Mouse (Mus musculus) MEL (cell line): ENCODE measurements around the gene Dhcr7. TPM values are rescaled to one million over a fixed set of nuclear protein-coding genes. Genes with fewer than 3 reads are reported as not detected.

Experiments
- DNase-seq: peaks from one replicate; pipeline ENCODE4 v3.0.0; 2011; ENCODE audit warnings: low read depth, low spot score
- H3K27ac ChIP-seq: 2 replicates; pipeline ENCODE4 v1.5.1; 2012; ENCODE audit warnings: low read depth, mild to moderate bottlenecking, control low read depth, low read length, moderate library complexity; ENCODE audit not compliant: control insufficient read depth
- H3K27me3 ChIP-seq, 2 experiments: fragments of 150-350 bp in 1 of 2; sonication (generic) in 1 of 2; 2 replicates each; pipeline ENCODE4 v1.6.1; 2012; ENCODE audit warnings: low read length in 2 of 2, mild to moderate bottlenecking in 2 of 2, improper control_type of control experiment in 1 of 2, moderate library complexity in 1 of 2; ENCODE audit not compliant: insufficient read depth in 2 of 2, control insufficient read depth in 1 of 2
- H3K36me3 ChIP-seq, 2 experiments: 2 replicates each; pipeline ENCODE4 v1.6.1; 2012 to 2014; ENCODE audit warnings: low read length in 2 of 2, improper control_type of control experiment in 1 of 2, inconsistent platforms in 1 of 2, mild to moderate bottlenecking in 1 of 2; ENCODE audit not compliant: insufficient read depth in 2 of 2, control insufficient read depth in 1 of 2
- H3K4me1 ChIP-seq, 2 experiments: fragments of 150-350 bp in 1 of 2; sonication (generic) in 1 of 2; 2 replicates each; pipeline ENCODE4 v1.6.1; 2012; ENCODE audit warnings: low read length in 2 of 2, improper control_type of control experiment in 1 of 2, mild to moderate bottlenecking in 1 of 2; ENCODE audit not compliant: insufficient read depth in 2 of 2, control insufficient read depth in 1 of 2
- H3K4me3 ChIP-seq, 2 experiments: fragments of 150-350 bp in 1 of 2; sonication (generic) in 1 of 2; 2 replicates each; pipeline ENCODE4 v1.5.1; 2012; ENCODE audit warnings: low read depth in 2 of 2, low read length in 2 of 2, mild to moderate bottlenecking in 2 of 2, moderate library complexity in 2 of 2, control low read depth in 1 of 2, improper control_type of control experiment in 1 of 2; ENCODE audit not compliant: control insufficient read depth in 1 of 2, insufficient read depth in 1 of 2
- H3K79me2 ChIP-seq: 2 replicates; pipeline ENCODE4 v1.6.1; 2012; ENCODE audit warnings: mild to moderate bottlenecking, low read length, moderate library complexity; ENCODE audit not compliant: control insufficient read depth, poor library complexity, insufficient read depth
- H3K9ac ChIP-seq: 2 replicates; pipeline ENCODE4 v1.6.1; 2012; ENCODE audit warnings: low read depth, mild to moderate bottlenecking, control low read depth, low read length, moderate library complexity; ENCODE audit not compliant: control insufficient read depth, poor library complexity, severe bottlenecking
- H3K9me3 ChIP-seq: fragments of 150-350 bp; sonication (generic); replicated peaks from 2 replicates; pipeline ENCODE4 v1.6.1; 2012; ENCODE audit warnings: mild to moderate bottlenecking, low read length, improper control_type of control experiment, moderate library complexity; ENCODE audit not compliant: insufficient read depth
- BHLHE40 ChIP-seq: IDR thresholded peaks from 2 replicates; pipeline ENCODE4 v1.6.1; 2012; ENCODE audit warnings: low read depth, mild to moderate bottlenecking, inconsistent platforms, low read length, improper control_type of control experiment, borderline replicate concordance
- CHD2 ChIP-seq: IDR thresholded peaks from 2 replicates; pipeline ENCODE4 v1.6.1; 2011; ENCODE audit warnings: low read length, improper control_type of control experiment
- CTCF ChIP-seq, 3 experiments: IDR thresholded peaks in 2 of 3; conservative IDR thresholded peaks in 1 of 3; 2 replicates each; pipeline ENCODE4 v1.5.1; 2011 to 2012; ENCODE audit warnings: low read length in 3 of 3, low read depth in 2 of 3, mild to moderate bottlenecking in 2 of 3, improper control_type of control experiment in 1 of 3, inconsistent platforms in 1 of 3, mixed read lengths in 1 of 3, moderate library complexity in 1 of 3; ENCODE audit not compliant: control insufficient read depth in 1 of 3, insufficient read depth in 1 of 3, poor library complexity in 1 of 3, severe bottlenecking in 1 of 3
- E2F4 ChIP-seq: IDR thresholded peaks from 2 replicates; pipeline ENCODE4 v1.6.1; 2011; ENCODE audit warnings: low read depth, low read length, improper control_type of control experiment, borderline replicate concordance
- ELF1 ChIP-seq: IDR thresholded peaks from 2 replicates; pipeline ENCODE4 v1.6.1; 2014; ENCODE audit warnings: low read depth, mild to moderate bottlenecking, inconsistent platforms, low read length, improper control_type of control experiment, moderate library complexity
- EP300 ChIP-seq, 2 experiments: IDR thresholded peaks; 2 replicates each; pipeline ENCODE4 v1.6.1; 2011; ENCODE audit warnings: improper control_type of control experiment in 2 of 2, low read length in 2 of 2, low read depth in 1 of 2, mild to moderate bottlenecking in 1 of 2
- ETS1 ChIP-seq: IDR thresholded peaks from 2 replicates; pipeline ENCODE4 v1.6.1; 2012; ENCODE audit warnings: low read depth, mild to moderate bottlenecking, inconsistent platforms, low read length, improper control_type of control experiment, moderate library complexity
- GABPA ChIP-seq: IDR thresholded peaks from 2 replicates; pipeline ENCODE4 v1.6.1; 2012; ENCODE audit warnings: low read depth, mild to moderate bottlenecking, inconsistent platforms, low read length, improper control_type of control experiment, moderate library complexity
- HCFC1 ChIP-seq: IDR thresholded peaks from 2 replicates; pipeline ENCODE4 v1.6.1; 2012; ENCODE audit warnings: low read depth, mild to moderate bottlenecking, inconsistent platforms, low read length, improper control_type of control experiment, moderate library complexity
- KAT2A ChIP-seq: conservative IDR thresholded peaks from 2 replicates; pipeline ENCODE4 v1.6.1; 2012; ENCODE audit warnings: low read depth, low read length, improper control_type of control experiment, inconsistent platforms
- MAZ ChIP-seq: IDR thresholded peaks from 2 replicates; pipeline ENCODE4 v1.6.1; 2012; ENCODE audit warnings: low read depth, mild to moderate bottlenecking, inconsistent platforms, low read length, improper control_type of control experiment
- MXI1 ChIP-seq: IDR thresholded peaks from 2 replicates; pipeline ENCODE4 v1.6.1; 2011; ENCODE audit warnings: mild to moderate bottlenecking, low read depth, low read length, improper control_type of control experiment
- MYB ChIP-seq: IDR thresholded peaks from 2 replicates; pipeline ENCODE4 v1.6.1; 2011; ENCODE audit warnings: mild to moderate bottlenecking, low read depth, low read length, improper control_type of control experiment
- MYC ChIP-seq: IDR thresholded peaks from 2 replicates; pipeline ENCODE4 v1.6.1; 2011; ENCODE audit warnings: low read depth, mild to moderate bottlenecking, low read length, improper control_type of control experiment, moderate library complexity
- NELFE ChIP-seq: IDR thresholded peaks from 2 replicates; pipeline ENCODE4 v1.6.1; 2011; ENCODE audit warnings: low read depth, low read length, improper control_type of control experiment
- NRF1 ChIP-seq: IDR thresholded peaks from 2 replicates; pipeline ENCODE4 v1.6.1; 2014; ENCODE audit warnings: low read depth, mild to moderate bottlenecking, inconsistent platforms, low read length, improper control_type of control experiment, moderate library complexity; ENCODE audit not compliant: poor library complexity, insufficient read depth, severe bottlenecking
- POLR2A ChIP-seq, 2 experiments: IDR thresholded peaks; 2 replicates each; pipeline ENCODE4 v1.6.1; 2011 to 2012; ENCODE audit warnings: low read length in 2 of 2, mild to moderate bottlenecking in 2 of 2, control low read depth in 1 of 2, improper control_type of control experiment in 1 of 2, low read depth in 1 of 2, moderate library complexity in 1 of 2; ENCODE audit not compliant: control insufficient read depth in 1 of 2, insufficient read depth in 1 of 2, poor library complexity in 1 of 2
- POLR2AphosphoS5 ChIP-seq: IDR thresholded peaks from 2 replicates; pipeline ENCODE4 v1.6.1; 2012; ENCODE audit warnings: low read depth, borderline replicate concordance, mild to moderate bottlenecking, inconsistent platforms, low read length, moderate library complexity, mixed read lengths
- RAD21 ChIP-seq: IDR thresholded peaks from 2 replicates; pipeline ENCODE4 v1.6.1; 2011; ENCODE audit warnings: mild to moderate bottlenecking, low read depth, low read length, improper control_type of control experiment
- SIN3A ChIP-seq: IDR thresholded peaks from 2 replicates; pipeline ENCODE4 v1.6.1; 2012; ENCODE audit warnings: low read length, improper control_type of control experiment, inconsistent platforms
- SMC3 ChIP-seq: IDR thresholded peaks from 2 replicates; pipeline ENCODE4 v1.6.1; 2011; ENCODE audit warnings: low read depth, low read length, improper control_type of control experiment
- TAL1 ChIP-seq: IDR thresholded peaks from 2 replicates; pipeline ENCODE4 v1.6.1; 2012; ENCODE audit warnings: mild to moderate bottlenecking, inconsistent platforms, low read length, moderate library complexity, mixed read lengths
- TCF12 ChIP-seq: IDR thresholded peaks from 2 replicates; pipeline ENCODE4 v1.6.1; 2014; ENCODE audit warnings: low read depth, mild to moderate bottlenecking, inconsistent platforms, low read length, improper control_type of control experiment, moderate library complexity
- USF1 ChIP-seq: IDR thresholded peaks from 2 replicates; pipeline ENCODE4 v1.6.1; 2014; ENCODE audit warnings: low read depth, mild to moderate bottlenecking, inconsistent platforms, low read length, improper control_type of control experiment, moderate library complexity
- USF2 ChIP-seq, 2 experiments: IDR thresholded peaks; 2 replicates each; pipeline ENCODE4 v1.6.1; 2011 to 2012; ENCODE audit warnings: improper control_type of control experiment in 2 of 2, low read length in 2 of 2, borderline replicate concordance in 1 of 2, inconsistent platforms in 1 of 2, low read depth in 1 of 2, mild to moderate bottlenecking in 1 of 2; ENCODE audit not compliant: insufficient read depth in 1 of 2
- ZKSCAN1 ChIP-seq: IDR thresholded peaks from 2 replicates; pipeline ENCODE4 v1.6.1; 2012; ENCODE audit warnings: low read depth, mild to moderate bottlenecking, inconsistent platforms, low read length, improper control_type of control experiment, moderate library complexity
- ZNF384 ChIP-seq: IDR thresholded peaks from 2 replicates; pipeline ENCODE4 v1.6.1; 2012; ENCODE audit warnings: low read depth, mild to moderate bottlenecking, inconsistent platforms, low read length, improper control_type of control experiment
- polyA plus RNA-seq, 2 experiments: library from polyadenylated mRNA; stranded (reverse) in 1 of 2; unstranded in 1 of 2; fragments of >175 nt in 1 of 2; fragments of >200 nt in 1 of 2; gene quantifications; 2 replicates each; pipeline versions ENCODE4 v1.2.1 to v1.2.4; 2012; ENCODE audit warnings: low replicate concordance in 2 of 2, low read depth in 1 of 2; ENCODE audit not compliant: insufficient read length in 2 of 2, insufficient read depth in 1 of 2, missing spikeins in 1 of 2
- total RNA-seq: library from RNA; depleted of rRNA; stranded (reverse); fragments of 300-350 nt; gene quantifications from 2 replicates; pipeline ENCODE4 v1.2.3, GENCODE M21; 2012

Dhcr7 gene
- total and polyA plus RNA-seq, 3 experiments, result 12.7 to 40.7 TPM; not detected in 1

GRCm38 (mm10) chr7:143826985-143827384 lies 4.0 kb downstream of the Dhcr7 start:
- Histone ChIP-seq H3K79me2 (peaks cover 6% of the 10 kb centered on the region), H3K4me3 (no peak overlapping the region), H3K36me3 (peaks cover 0 to 7% of the 10 kb centered on the region in 2 experiments; a peak in 2 of 4 replicates), H3K27me3 (no peaks in the 10 kb centered on the region), H3K9ac (no peak overlapping the region), H3K9me3 (no peaks in the 10 kb centered on the region), H3K27ac (no peak overlapping the region), H3K4me1 (peaks cover 0 to 14% of the 10 kb centered on the region in 2 experiments; a peak in 3 of 4 replicates)
- no peak for TF ChIP-seq POLR2AphosphoS5
- TF ChIP-seq ZNF384, result no peak
- TF ChIP-seq POLR2A (IDR thresholded peaks at IDR 0.05; ENCODE audit: control insufficient read depth in 1 of 2, insufficient read depth in 1 of 2, low read depth in 1 of 2, low read length in 2 of 2, poor library complexity in 1 of 2), result no peak
- TF ChIP-seq BHLHE40, result no peak
- no peak for TF ChIP-seq EP300 (IDR thresholded peaks at IDR 0.05; ENCODE audit: low read depth in 1 of 2, low read length in 2 of 2)
- no peak for DNase-seq

GRCm38 (mm10) chr7:143829504-143830331 lies 6.8 kb downstream of the Dhcr7 start:
- Histone ChIP-seq H3K79me2 (peaks cover 4% of the 10 kb centered on the region; the same call in 1 of the 2 replicates), H3K4me3 (peak overlapping the region; percentile 89 to 92), H3K36me3 (peaks cover 0 to 3% of the 10 kb centered on the region in 2 experiments; a peak in 2 of 4 replicates), H3K27ac (peak overlapping the region; percentile 59), H3K9me3 (no peaks in the 10 kb centered on the region), H3K27me3 (no peaks in the 10 kb centered on the region), H3K9ac (peak overlapping the region; percentile 72), H3K4me1 (peaks cover 0 to 6% of the 10 kb centered on the region in 2 experiments; a peak in 3 of 4 replicates)
- DNase-seq, result peak; percentile 99
- TF ChIP-seq HCFC1 (peak; percentile 51), ZNF384 (no peak), TAL1 (no peak), MAZ (no peak), NELFE (peak; percentile 79), SIN3A (peak; percentile 79), POLR2A (IDR thresholded peaks at IDR 0.05; ENCODE audit: control insufficient read depth in 1 of 2, insufficient read depth in 1 of 2, low read depth in 1 of 2, low read length in 2 of 2, poor library complexity in 1 of 2) (peak; percentile 20 to 89; a peak in 3 of 4 replicates), CHD2 (peak; percentile 33; the same call in 1 of the 2 replicates), ETS1 (0 out of 2 replicates have a peak, but pooled peaks have one; percentile 19), MXI1 (peak; percentile 38), POLR2AphosphoS5 (no peak), ZKSCAN1 (no peak), USF2 (IDR thresholded peaks at IDR 0.05; ENCODE audit: borderline replicate concordance in 1 of 2, insufficient read depth in 1 of 2, low read depth in 1 of 2, low read length in 2 of 2) (no peak), GABPA (no peak), CTCF (IDR thresholded peaks at IDR 0.05 in 2 of 3, conservative IDR thresholded peaks at IDR 0.05 in 1 of 3; ENCODE audit: control insufficient read depth in 1 of 3, insufficient read depth in 1 of 3, low read depth in 2 of 3, low read length in 3 of 3, poor library complexity in 1 of 3, severe bottlenecking in 1 of 3) (peak; percentile 73 to 90 (median 89)), E2F4 (no peak), EP300 (IDR thresholded peaks at IDR 0.05; ENCODE audit: low read depth in 1 of 2, low read length in 2 of 2) (0 out of 4 replicates have a peak, but pooled peaks of 1 of the 2 experiments have one; percentile 2), SMC3 (peak; percentile 75), NRF1 (peak; percentile 36; the same call in 1 of the 2 replicates), USF1 (peak; percentile 65), RAD21 (peak; percentile 82), MYB (no peak), ELF1 (peak; percentile 54; the same call in 1 of the 2 replicates), MYC (peak; percentile 86), TCF12 (no peak; the same call in 1 of the 2 replicates), KAT2A (no peak)
